Mouse (Mus musculus) hematopoietic stem cell, adult 5-6 weeks (primary cell): ENCODE results near the gene Slc23a2. TPM values are rescaled to one million over a fixed set of nuclear protein-coding genes. Genes with fewer than 3 reads are reported as not detected.

Experiments used
- ATAC-seq, 2 experiments: fragments of 125-278 bp in 1 of 2; replicated peaks in 1 of 2; 2 replicates each; pipeline ENCODE4 v1.8.0; 2016 to 2017; ENCODE audit warnings: inconsistent platforms in 2 of 2, mild to moderate bottlenecking in 2 of 2, moderate number of reproducible peaks in 2 of 2, low read depth in 1 of 2, moderate TSS enrichment in 1 of 2; ENCODE audit not compliant: low FRiP score in 2 of 2, poor library complexity in 2 of 2, severe bottlenecking in 2 of 2, insufficient read depth in 1 of 2, low TSS enrichment in 1 of 2
- total RNA-seq: library from RNA; stranded (forward); fragments of 172-1452, 232-1000 nt; gene quantifications from 2 replicates; pipeline ENCODE4 v1.2.3, GENCODE M21; 2017

Gene Slc23a2
- 35.5 and 53.3 TPM in 2 replicates for total RNA-seq

GRCm38 (mm10) chr2:132144971-132145691, at the start of gene Slc23a2:
Gene Slc23a2, minus strand, starts transcription at chr2:132145108.
- ATAC-seq = peak; percentile 28 to 34; a peak in 3 of 4 replicates

- no peak for ATAC-seq
Observed at GRCm38 (mm10) chr2:132190602-132191161, 45.8 kb upstream of the Slc23a2 start.

GRCm38 (mm10) chr2:132183874-132184273, 39.0 kb upstream of the Slc23a2 start:
- no peak for ATAC-seq

- peak; percentile 70; a peak in 3 of 4 replicates for ATAC-seq
Observed at GRCm38 (mm10) chr2:132180463-132181205, 35.7 kb upstream of the Slc23a2 start.

GRCm38 (mm10) chr2:132179371-132179770, 34.5 kb upstream of the Slc23a2 start:
- no peak for ATAC-seq

- ATAC-seq = no peak
Observed at GRCm38 (mm10) chr2:132177406-132177805, 32.5 kb upstream of the Slc23a2 start.

GRCm38 (mm10) chr2:132176289-132176848, 31.5 kb upstream of the Slc23a2 start:
- no peak for ATAC-seq

- no peak for ATAC-seq
Observed at GRCm38 (mm10) chr2:132174048-132174447, 29.1 kb upstream of the Slc23a2 start.

- no peak for ATAC-seq
Observed at GRCm38 (mm10) chr2:132171939-132172338, 27.0 kb upstream of the Slc23a2 start.

GRCm38 (mm10) chr2:132169150-132169549, 24.2 kb upstream of the Slc23a2 start:
- ATAC-seq = no peak

GRCm38 (mm10) chr2:132163626-132164025, 18.7 kb upstream of the Slc23a2 start:
- no peak for ATAC-seq

GRCm38 (mm10) chr2:132157482-132157881, 12.6 kb upstream of the Slc23a2 start:
- no peak for ATAC-seq

GRCm38 (mm10) chr2:132152670-132153069, 7.8 kb upstream of the Slc23a2 start:
- no peak for ATAC-seq

GRCm38 (mm10) chr2:132151592-132151991, 6.7 kb upstream of the Slc23a2 start:
- 0 out of 4 replicates have a peak, but pooled peaks of 1 of the 2 experiments have one; percentile 32 for ATAC-seq

GRCm38 (mm10) chr2:132150926-132151325, 6.0 kb upstream of the Slc23a2 start:
- no peak; a peak in 1 of 4 replicates for ATAC-seq

- ATAC-seq = no peak
Observed at GRCm38 (mm10) chr2:132146502-132146901, 1.6 kb upstream of the Slc23a2 start.

GRCm38 (mm10) chr2:132143943-132144927, 673 bp downstream of the Slc23a2 start:
- ATAC-seq = 0 out of 4 replicates have a peak, but pooled peaks have one; percentile 18 to 34
